Mouse (Mus musculus): Measurements from ENCODE around the gene Bhmt.

GRCm38 (mm10) chr13:93637282-93638245 is at the start of gene Bhmt:
- TF ChIP-seq CTCF (IDR thresholded peaks at IDR 0.05; ENCODE audit: extremely low read depth, insufficient read depth, insufficient read length, insufficient replicate concordance): no peak
- TF ChIP-seq POLR2A (IDR thresholded peaks at IDR 0.05; ENCODE audit: low read depth, low read length): no peak
